Comparison of ENCODE assay signal across 7 mouse cellular contexts in genomic region chr16:38346529-38347325, GRCm38 (mm10). TPM values are rescaled to one million over a fixed set of nuclear protein-coding genes. Genes with fewer than 3 reads are reported as not detected.
A peak's percentile ranks its signal among the peaks of the same experiment; 100 is the strongest.
DNase-seq lines count a peak whose midpoint lies in the region; ATAC-seq and TF ChIP-seq lines count a peak whose summit lies in the region.

Gene Cox17 (plus strand): TSS chr16:38346991.
Gene Gm21987 (plus strand): TSS chr16:38347040.

- H3K36me3 ChIP-seq in embryonic facial prominence, embryonic 10.5 days (replicated peaks) = peaks cover 29% of the 10 kb centered on the region
- peaks cover 21% of the 10 kb centered on the region for H3K36me3 ChIP-seq in intestine, postnatal 0 days (ENCODE audit: control insufficient read depth, insufficient read depth)
- peaks cover 29% of the 10 kb centered on the region for H3K36me3 ChIP-seq in midbrain, embryonic 12.5 days
- peaks cover 20% of the 10 kb centered on the region for H3K36me3 ChIP-seq in small intestine, adult 2 months (ENCODE audit: control insufficient read depth, insufficient read depth, low read length)

- peak; percentile 92 for ATAC-seq in intestine, postnatal 0 days
- ATAC-seq in midbrain, embryonic 12.5 days (ENCODE audit: low FRiP score, low read depth) = peak; percentile 96

- DNase-seq in adrenal gland, postnatal 10 days = peak; percentile 93
- peak; percentile 90 for DNase-seq in embryonic facial prominence, embryonic 10.5 days (ENCODE audit: low spot score)
- DNase-seq in gonadal fat pad, adult 2 months (ENCODE audit: low read depth) = peak; percentile 62
- DNase-seq in left cerebral cortex, postnatal 4 days = peak; percentile 91

- intact Hi-C loops in left cerebral cortex, postnatal 4 days (cut with DNase I) = loop anchor here (5.0 kb wide), 1 partner anchor 161 kb away; no protein-coding TSS in a partner anchor

- peaks cover 18% of the 10 kb centered on the region for H3K4me1 ChIP-seq in embryonic facial prominence, embryonic 10.5 days
- H3K4me1 ChIP-seq in intestine, postnatal 0 days (replicated peaks; ENCODE audit: control insufficient read depth, insufficient read depth, low read length) = peaks cover 10% of the 10 kb centered on the region; the same call in 1 of the 2 replicates
- H3K4me1 ChIP-seq in midbrain, embryonic 12.5 days = peaks cover 15% of the 10 kb centered on the region
- peaks cover 4% of the 10 kb centered on the region; the same call in 1 of the 2 replicates for H3K4me1 ChIP-seq in small intestine, adult 2 months (ENCODE audit: control insufficient read depth, insufficient read depth, insufficient read length, low read length)

- H3K27ac ChIP-seq in embryonic facial prominence, embryonic 10.5 days (replicated peaks) = peak within 1 kb of the TSS; percentile 92
- H3K27ac ChIP-seq in intestine, postnatal 0 days (ENCODE audit: low read depth, low read length) = peak within 1 kb of the TSS; percentile 89
- peak within 1 kb of the TSS; percentile 79 for H3K27ac ChIP-seq in midbrain, embryonic 12.5 days (replicated peaks)
- peak within 1 kb of the TSS; percentile 86 for H3K27ac ChIP-seq in small intestine, adult 2 months (ENCODE audit: insufficient read depth, low read depth, low read length)

- H3K9ac ChIP-seq in intestine, postnatal 0 days (ENCODE audit: low read depth, low read length) = peak within 1 kb of the TSS; percentile 89
- H3K9ac ChIP-seq in midbrain, embryonic 12.5 days (replicated peaks) = peak within 1 kb of the TSS; percentile 68

- no peak for TF ChIP-seq CTCF in intestine, postnatal 0 days (IDR thresholded peaks at IDR 0.05; ENCODE audit: low read depth)
- TF ChIP-seq CTCF in small intestine, adult 2 months (IDR thresholded peaks at IDR 0.05; ENCODE audit: extremely low read depth, insufficient read length, insufficient replicate concordance, low read depth, low read length) = no peak

- peak within 1 kb of the TSS; percentile 70 for H3K4me3 ChIP-seq in embryonic facial prominence, embryonic 10.5 days
- peak within 1 kb of the TSS; percentile 76 for H3K4me3 ChIP-seq in intestine, postnatal 0 days (ENCODE audit: low read depth, low read length)
- H3K4me3 ChIP-seq in midbrain, embryonic 12.5 days = peak within 1 kb of the TSS; percentile 57
- peak within 1 kb of the TSS; percentile 82 for H3K4me3 ChIP-seq in small intestine, adult 2 months (ENCODE audit: low read depth, low read length)

- peak within 1 kb of the TSS; percentile 76 for H3K4me2 ChIP-seq in intestine, postnatal 0 days (replicated peaks; ENCODE audit: low read depth)
- peak within 1 kb of the TSS; percentile 72 for H3K4me2 ChIP-seq in midbrain, embryonic 12.5 days (replicated peaks)

- TF ChIP-seq POLR2A in small intestine, adult 2 months (IDR thresholded peaks at IDR 0.05; ENCODE audit: low read depth, low read length) = peak; percentile 90

- 3% methylated on average over 35 of the region's 35 CpGs for WGBS in embryonic facial prominence, embryonic 10.5 days
- WGBS in intestine, postnatal 0 days = 2% methylated on average over 35 of the region's 35 CpGs
- 3% methylated on average over 35 of the region's 35 CpGs for WGBS in midbrain, embryonic 12.5 days
- 2% methylated on average over 35 of the region's 35 CpGs for WGBS in small intestine, adult 2 months

- no peaks in the 10 kb centered on the region for H3K27me3 ChIP-seq in embryonic facial prominence, embryonic 10.5 days (replicated peaks; ENCODE audit: low read depth, poor library complexity, severe bottlenecking)
- no peaks in the 10 kb centered on the region for H3K27me3 ChIP-seq in intestine, postnatal 0 days (replicated peaks; ENCODE audit: control insufficient read depth, insufficient read depth, low read length)
- no peaks in the 10 kb centered on the region for H3K27me3 ChIP-seq in midbrain, embryonic 12.5 days
- no peaks in the 10 kb centered on the region for H3K27me3 ChIP-seq in small intestine, adult 2 months (ENCODE audit: control insufficient read depth, insufficient read depth, low read length)

- no peaks in the 10 kb centered on the region for H3K9me3 ChIP-seq in embryonic facial prominence, embryonic 10.5 days
- no peaks in the 10 kb centered on the region for H3K9me3 ChIP-seq in intestine, postnatal 0 days (ENCODE audit: control insufficient read depth)
- no peaks in the 10 kb centered on the region for H3K9me3 ChIP-seq in midbrain, embryonic 12.5 days

RNA-seq across cellular contexts. Expression of gene Cox17, which starts in this region (rescaled TPM):
- 100 to 1,000 TPM; 385 to 411 TPM for total RNA-seq in adrenal gland, postnatal 10 days (2021)
- polyA plus RNA-seq in embryonic facial prominence, embryonic 10.5 days (2016; fragmentation: Nextera tagmentation; extraction: Ambion mirVana) = 128 and 133 TPM in 2 replicates
- polyA plus RNA-seq in gonadal fat pad, adult 2 months (2012; rRNA removed) = 90.6 and 118 TPM in 2 replicates
- polyA plus RNA-seq in intestine, postnatal 0 days (2015; fragmentation: Nextera tagmentation; extraction: Ambion mirVana) = 557 and 587 TPM in 2 replicates
- 10 to 100 TPM; 35.0 to 42.2 TPM for total RNA-seq in left cerebral cortex, postnatal 4 days (2021)
- polyA plus RNA-seq in midbrain, embryonic 12.5 days (2016; fragmentation: Nextera tagmentation; extraction: Ambion mirVana) = 118 and 130 TPM in 2 replicates
- 31.6 and 76.2 TPM in 2 replicates for polyA plus RNA-seq in small intestine, adult 2 months (2012; rRNA removed)

RNA-seq across cellular contexts. Expression of gene Gm21987, which starts in this region (rescaled TPM):
- total RNA-seq in adrenal gland, postnatal 10 days (2021) = not detected
- polyA plus RNA-seq in embryonic facial prominence, embryonic 10.5 days (2016; fragmentation: Nextera tagmentation; extraction: Ambion mirVana) = not detected in 2 replicates
- not detected in 2 replicates for polyA plus RNA-seq in gonadal fat pad, adult 2 months (2012; rRNA removed)
- polyA plus RNA-seq in intestine, postnatal 0 days (2015; fragmentation: Nextera tagmentation; extraction: Ambion mirVana) = 0.38 TPM in 1 of 2 replicates, not detected in the other
- not detected for total RNA-seq in left cerebral cortex, postnatal 4 days (2021)
- not detected in 2 replicates for polyA plus RNA-seq in midbrain, embryonic 12.5 days (2016; fragmentation: Nextera tagmentation; extraction: Ambion mirVana)
- not detected in 2 replicates for polyA plus RNA-seq in small intestine, adult 2 months (2012; rRNA removed)

Comparison
In these comparisons a context has a peak if more than half of its experiments do, and no peak if none do; other contexts are left out.
1. Peak in every context shown above with its lines: DNase-seq, ATAC-seq, H3K4me3 ChIP-seq and H3K27ac ChIP-seq.
2. RNA of gene Cox17 (total RNA-seq): 385 to 411 TPM in adrenal gland, postnatal 10 days; 35.0 to 42.2 TPM in left cerebral cortex, postnatal 4 days; every median in the first group is over 4 times any median in the second.